Mouse (Mus musculus): ENCODE data around the gene Pphln1. TPM values are rescaled to one million over a fixed set of nuclear protein-coding genes. Genes with fewer than 3 reads are reported as not detected.

Pphln1 gene
- total RNA-seq, 2 experiments from 2014 or later: 31.7 to 45.7 TPM

DNA sequence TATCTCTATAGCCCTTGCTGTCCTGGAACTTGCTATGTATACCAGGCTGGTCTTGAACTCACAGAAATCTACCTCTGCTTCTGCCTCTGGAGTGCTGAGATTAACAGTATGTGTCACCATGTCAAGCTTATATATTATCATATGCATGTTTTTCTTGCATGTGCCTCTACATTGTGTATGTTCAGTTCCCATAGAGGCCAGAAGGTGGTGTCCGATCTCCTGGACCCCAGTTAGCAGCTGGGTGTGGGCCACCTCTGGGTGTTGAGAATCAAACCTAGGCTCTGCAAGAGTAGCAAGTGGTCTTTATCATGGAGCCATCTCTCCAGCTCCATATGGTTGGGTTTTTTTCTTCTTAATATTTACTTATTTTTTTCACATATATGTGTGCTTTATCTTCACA is 24.4 kb downstream of the Pphln1 start:
- ATAC-seq (ENCODE audit: poor library complexity, severe bottlenecking): no peak

DNA sequence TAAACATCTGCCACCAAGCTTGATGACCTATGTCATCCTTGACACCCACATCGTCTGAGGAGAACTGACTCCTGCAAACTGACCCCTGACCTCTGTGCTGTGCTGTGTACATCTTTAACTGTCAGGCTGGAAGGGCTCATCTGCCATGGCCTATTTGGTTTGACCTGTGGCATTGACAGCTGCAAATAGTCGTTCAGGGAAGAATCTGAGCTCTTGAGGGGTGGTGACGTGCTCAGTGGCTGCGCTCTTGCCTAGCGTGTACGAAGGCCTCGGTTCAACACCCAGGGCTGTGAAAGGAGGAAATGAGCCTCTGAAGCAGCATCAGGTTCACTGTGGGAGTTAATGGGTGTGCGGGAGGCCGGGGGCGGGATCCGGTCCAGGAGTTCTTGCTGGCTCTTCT is 35.7 kb downstream of the Pphln1 start:
- no peak for ATAC-seq (ENCODE audit: poor library complexity, severe bottlenecking)

DNA sequence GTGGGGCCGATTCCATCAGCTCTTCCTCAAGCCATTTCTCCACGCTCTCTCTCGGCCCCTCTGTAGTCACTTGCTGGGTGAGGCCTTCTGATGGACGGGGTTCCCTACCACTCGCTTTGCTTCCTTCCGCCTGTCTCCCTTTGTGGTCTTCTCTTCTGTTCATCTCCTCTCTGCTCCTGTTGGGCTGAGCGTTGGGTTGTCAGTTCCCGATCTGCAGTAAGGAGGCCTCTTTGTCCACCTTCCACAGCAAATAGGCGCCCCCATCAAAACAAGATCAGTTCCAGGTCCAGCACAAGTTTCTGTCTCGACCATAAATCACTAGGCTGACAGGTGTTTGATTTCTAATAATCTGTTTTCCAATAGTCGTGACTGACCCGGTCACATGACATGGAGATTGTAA is 37.8 kb downstream of the Pphln1 start:
- ATAC-seq (ENCODE audit: poor library complexity, severe bottlenecking): no peak

DNA sequence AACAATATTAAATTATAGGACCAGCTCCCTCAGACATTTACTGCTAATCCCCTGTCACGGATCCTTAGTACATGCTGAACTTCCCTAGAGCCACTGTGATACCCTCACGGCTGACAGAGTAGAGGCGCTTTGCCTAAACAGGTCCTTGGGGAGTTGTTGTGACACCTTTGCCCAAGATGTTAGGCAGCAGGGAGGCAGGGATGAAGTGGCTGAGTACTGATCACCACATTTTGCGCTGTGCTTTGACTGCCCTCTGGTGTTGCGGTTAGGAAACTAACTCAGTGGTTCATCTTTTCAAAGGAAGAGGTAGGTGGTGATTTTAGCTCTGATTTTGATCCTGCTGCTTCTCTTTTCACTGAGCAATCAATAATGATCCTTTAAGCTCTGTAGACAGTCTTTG is 40.5 kb downstream of the Pphln1 start:
- ATAC-seq (ENCODE audit: poor library complexity, severe bottlenecking): peak; percentile 89

DNA sequence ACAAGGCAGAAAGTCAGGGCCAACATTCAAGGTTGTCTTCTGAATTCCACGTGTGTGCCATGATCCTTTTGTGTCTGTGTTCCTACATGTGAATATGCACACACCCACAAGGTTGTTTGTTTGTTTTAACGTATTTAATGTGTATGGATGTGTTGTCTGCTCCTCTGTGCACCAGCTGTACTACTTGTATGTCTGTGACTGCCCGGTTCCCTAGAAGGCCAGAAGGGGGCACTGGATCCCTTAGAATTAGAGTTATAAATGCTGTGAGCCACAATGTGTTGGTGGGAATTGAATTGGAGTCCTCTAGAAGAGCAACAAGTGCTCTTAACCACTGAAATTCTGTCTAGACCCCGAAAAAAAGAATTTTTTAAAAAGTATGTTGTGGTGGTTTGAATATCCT is 44.1 kb downstream of the Pphln1 start:
- ATAC-seq (ENCODE audit: poor library complexity, severe bottlenecking): peak; percentile 45

DNA sequence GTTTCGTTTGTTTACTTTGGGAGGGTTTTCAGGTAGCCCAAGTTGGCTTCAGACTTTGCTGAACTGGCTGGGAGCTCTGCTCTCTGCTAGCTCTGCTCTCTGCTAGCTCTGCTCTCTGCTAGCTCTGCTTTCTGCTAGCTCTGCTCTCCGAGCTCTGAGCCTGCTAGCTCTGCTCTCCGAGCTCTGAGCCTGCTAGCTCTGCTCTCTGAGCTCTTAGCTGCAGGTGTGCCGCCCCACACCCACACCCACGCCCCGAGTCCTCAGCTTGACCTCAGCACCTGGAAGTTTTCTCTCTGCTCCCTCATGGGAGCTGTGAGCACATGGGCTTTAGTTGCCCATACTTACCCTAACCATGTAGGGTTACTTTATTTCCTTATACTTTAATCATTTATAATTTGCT is 45.5 kb downstream of the Pphln1 start:
- ATAC-seq (ENCODE audit: poor library complexity, severe bottlenecking): no peak

DNA sequence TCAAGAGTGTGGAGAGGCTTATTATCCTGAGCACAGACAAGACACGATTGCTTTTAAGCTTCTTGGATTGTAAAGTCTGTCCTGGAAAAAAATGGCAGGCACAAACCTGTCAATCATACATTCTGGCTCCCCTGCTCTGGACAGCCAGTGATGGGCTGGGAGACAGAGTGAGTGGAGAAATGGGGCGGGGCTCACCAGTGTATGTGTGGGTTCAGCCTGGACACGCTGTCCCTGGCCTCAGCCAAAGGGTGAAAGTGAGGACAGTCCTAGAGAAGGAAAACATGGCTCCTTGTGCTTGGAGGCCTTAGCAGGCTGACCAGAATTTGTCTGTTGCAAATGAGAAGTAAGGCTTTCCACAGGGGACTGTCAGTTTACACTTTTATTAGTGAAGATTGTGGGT is 50.7 kb downstream of the Pphln1 start:
- no peak for ATAC-seq (ENCODE audit: poor library complexity, severe bottlenecking)

DNA sequence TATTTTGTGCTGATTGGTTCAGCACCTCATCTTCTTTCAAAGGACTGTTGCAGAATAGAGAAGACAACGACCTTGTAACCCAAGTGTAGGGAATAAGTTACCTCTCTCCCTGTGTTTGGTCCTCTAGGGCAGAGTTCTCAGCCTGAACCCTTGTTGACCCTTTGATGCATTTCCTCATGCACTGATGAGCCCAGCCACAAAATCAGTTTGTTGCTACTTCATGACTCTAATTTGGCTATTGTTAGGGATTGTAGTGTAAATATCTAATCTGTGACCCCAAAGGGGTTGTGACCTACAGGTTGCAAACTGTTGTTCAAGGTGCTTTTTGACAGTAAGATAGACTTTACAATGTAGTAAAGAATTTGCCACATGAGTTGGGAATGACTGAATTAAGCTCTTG is 55.1 kb downstream of the Pphln1 start:
- no peak for ATAC-seq (ENCODE audit: poor library complexity, severe bottlenecking)

DNA sequence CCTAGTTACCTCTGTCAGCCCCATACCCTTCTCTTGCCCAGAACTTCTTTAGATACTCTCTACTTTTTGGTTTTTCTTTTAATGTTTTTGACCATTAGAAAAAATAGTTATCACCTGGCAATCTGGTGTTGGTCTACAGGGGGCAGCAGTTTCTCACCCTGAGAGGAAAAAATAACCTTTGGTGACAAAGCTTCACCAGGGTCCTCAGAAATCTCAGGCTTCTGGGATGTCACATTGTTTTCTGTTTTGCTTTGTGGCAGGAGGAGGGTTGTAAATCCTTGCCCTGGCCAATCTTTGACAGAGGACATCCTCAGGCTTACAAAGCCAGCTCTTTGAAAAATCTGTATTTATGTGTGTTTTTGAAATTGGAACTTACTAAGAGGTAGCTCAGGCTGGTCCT is 57.9 kb downstream of the Pphln1 start:
- ATAC-seq (ENCODE audit: poor library complexity, severe bottlenecking): no peak

DNA sequence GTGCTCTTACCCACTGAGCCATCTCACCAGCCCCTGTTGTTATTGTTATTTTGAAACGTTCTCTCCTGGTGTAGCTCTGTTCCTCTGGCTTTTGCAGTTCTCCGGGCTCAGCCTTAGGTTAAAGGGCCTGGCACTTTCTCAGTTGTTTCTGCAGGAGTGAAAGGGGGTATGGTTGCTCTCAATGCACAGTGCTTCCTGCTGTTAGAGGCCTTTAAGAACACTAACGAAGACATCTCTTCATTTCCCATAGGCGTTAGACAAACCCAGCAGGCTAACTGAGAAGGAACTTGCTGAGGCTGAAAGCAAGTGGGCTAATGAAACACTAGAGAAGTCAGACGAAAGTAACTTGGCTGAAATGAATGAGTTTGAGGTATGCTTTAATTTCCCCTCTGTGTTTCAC is 61.3 kb downstream of the Pphln1 start:
- no peak for ATAC-seq (ENCODE audit: poor library complexity, severe bottlenecking)

DNA sequence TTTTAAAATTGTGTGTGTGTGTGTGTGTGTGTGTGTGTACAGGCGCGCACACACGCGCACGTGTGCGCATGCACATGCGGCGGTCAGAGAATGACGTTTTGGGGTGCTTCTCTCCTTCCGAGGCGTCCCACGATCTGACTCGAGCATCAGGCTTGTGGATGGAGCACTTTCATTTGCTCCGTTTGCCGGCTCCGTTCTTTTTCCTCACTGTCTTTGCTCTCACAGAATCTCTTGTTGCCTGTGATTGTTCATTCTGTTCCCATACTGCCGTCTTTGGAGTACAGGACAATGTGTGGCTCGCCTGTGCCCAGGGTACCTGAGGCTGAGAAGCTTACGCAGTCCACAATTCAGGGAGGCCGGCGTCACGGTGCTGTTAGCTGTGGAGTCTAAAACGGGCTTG is 62.9 kb downstream of the Pphln1 start:
- ATAC-seq (ENCODE audit: poor library complexity, severe bottlenecking): no peak

DNA sequence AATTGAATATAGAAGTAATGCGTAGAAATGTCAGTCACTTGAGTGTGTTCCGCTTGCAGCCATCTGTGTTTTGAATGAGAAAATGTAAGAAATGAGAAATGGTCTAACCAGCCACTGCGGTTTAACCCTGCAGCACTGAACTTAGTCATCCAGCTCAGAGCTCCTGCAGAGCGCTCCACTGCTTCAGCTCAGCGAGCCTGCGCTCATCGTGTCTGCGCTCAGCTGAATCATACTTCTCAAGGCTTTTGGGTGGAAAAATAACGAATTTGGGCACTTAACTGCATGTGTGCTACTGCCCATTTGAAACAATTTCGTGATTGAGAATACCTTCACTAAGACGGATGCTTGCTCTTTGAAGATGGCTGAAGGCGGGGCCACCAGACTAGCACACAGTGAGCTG is 73.5 kb downstream of the Pphln1 start:
- ATAC-seq (ENCODE audit: poor library complexity, severe bottlenecking): no peak

DNA sequence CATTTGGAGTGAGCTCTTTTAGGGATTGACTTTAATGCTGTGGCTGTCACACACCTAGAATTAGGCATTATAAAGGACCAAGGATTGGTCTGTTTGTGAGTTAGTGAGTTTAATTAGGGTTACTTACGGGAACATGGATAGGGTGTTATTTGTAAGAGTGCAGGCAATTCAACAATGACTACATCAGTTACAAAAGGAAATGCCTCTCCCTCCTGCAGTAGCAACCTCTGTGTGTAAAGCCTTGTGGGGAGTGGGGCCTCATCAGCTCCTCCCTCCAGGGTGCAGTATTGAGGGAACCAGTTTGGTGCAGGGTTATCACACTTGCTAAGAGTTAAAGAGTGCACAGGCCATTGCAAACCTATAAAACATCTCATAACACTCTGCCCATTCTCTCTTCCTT is 73.9 kb downstream of the Pphln1 start:
- no peak for ATAC-seq (ENCODE audit: poor library complexity, severe bottlenecking)

DNA sequence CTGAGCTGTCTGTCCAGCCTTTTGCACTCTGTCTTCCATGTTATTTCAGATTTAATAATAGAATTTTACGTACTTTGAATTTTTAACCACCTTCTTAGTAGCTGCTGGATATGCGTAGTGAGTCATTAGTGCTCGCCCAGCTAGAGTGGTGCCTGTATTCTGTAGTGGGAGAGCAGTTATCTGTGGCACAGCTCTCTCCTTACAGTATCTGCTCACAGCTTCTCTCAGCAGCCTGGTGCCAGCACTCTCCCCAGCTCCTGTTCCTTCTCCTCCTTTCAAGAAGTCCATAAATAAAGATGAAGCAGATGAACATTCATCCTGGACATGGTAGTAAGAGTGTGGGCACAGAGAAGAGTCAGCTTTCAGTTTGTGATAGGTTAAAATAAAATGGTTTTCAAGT is 76.1 kb downstream of the Pphln1 start:
- no peak for ATAC-seq (ENCODE audit: poor library complexity, severe bottlenecking)

DNA sequence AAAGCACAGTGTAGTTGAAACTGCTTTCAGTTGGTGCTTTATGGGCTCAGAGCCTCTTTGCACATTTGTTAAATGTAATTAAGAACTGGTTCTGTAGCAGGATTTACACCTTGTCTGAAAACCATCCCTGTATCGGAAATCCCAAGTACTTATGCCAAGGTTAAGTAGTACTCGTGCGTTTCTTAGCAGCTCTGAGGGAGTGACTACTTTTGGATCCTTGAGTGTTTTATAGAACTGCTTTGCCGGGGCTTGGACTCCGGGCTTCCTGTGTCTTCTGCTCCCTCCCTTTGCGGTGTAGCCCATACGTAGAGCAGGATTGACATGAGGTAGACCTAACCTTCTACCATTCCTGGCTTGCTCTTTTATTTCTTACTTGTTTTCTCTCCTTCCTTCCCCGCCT is 77.5 kb downstream of the Pphln1 start:
- ATAC-seq (ENCODE audit: poor library complexity, severe bottlenecking): no peak

DNA sequence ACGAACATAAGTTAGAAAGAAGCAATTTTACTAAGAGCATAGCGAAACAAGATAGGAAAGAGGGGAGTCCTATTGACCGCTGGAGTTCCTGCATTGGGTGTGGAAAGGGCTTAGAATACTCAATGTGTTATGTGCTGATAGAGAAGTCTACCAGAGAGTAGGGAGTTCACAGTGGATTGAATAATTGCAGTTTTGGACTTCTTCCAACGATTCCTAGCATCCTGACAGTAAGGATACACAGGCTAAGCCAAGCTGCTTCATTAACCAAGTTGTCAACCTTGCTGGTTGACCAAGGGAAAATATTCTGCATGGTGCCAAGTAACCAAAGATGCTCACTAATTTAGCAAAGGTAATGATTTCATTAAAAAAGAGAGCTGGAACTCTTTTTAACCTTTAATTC is 79.6 kb downstream of the Pphln1 start:
- no peak for ATAC-seq (ENCODE audit: poor library complexity, severe bottlenecking)

DNA sequence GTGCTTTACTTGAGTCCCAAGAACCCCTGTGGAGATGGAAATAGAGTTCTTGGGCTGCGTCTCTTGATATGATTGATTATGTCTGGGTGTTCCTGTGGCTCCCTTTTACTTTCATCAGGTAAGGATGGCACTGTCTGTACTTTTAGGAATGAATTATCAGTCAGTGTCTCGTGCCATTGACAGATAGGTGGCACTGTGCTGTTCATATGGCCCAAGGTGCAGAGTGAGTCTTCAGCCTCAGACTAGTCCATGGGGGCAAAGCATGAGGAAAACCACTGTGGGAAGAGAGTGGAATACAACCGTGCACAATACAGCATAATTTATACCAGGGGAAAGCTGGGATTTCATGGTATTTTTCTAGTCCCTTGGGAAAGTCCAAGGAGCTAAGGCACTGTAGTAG is 80.5 kb downstream of the Pphln1 start:
- ATAC-seq (ENCODE audit: poor library complexity, severe bottlenecking): no peak

DNA sequence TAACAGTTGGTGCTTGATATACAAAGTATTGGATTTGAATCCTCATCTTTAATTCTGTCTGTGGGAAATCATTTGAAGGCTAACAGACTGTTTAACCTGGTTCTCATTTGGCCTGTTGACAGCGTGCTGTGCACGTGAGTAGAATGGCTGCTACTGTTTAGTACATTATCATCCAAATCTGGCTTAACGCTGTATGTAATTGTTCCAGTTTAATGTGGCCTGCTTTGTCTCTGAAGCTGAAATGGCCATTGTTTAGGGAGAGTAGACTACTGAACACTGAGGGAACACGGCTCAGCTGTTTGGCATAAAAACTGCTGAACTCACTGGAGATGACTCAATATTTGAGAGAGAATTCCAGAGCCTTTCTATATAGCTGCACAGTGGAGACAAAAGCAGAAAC is 81.3 kb downstream of the Pphln1 start:
- no peak for ATAC-seq (ENCODE audit: poor library complexity, severe bottlenecking)

DNA sequence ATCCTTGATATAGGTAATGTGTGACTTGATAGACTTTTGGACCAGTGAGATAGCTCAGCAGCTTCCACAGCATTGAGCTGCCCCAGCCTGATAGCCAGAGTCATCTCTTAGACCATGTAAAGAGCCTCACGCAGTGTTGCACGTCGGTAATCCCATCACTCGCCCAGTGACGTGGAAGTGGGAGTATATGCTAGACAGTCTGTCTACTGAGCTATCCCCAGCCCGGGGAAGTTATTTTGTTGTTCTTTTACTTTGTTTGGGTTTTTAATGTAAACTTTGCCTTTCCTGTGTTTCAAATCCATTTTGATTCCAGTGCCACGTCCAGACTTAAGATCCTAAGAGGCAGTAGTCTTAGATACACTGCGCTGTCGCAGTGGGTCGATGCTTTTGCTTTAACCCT is 83.0 kb downstream of the Pphln1 start:
- no peak for ATAC-seq (ENCODE audit: poor library complexity, severe bottlenecking)

DNA sequence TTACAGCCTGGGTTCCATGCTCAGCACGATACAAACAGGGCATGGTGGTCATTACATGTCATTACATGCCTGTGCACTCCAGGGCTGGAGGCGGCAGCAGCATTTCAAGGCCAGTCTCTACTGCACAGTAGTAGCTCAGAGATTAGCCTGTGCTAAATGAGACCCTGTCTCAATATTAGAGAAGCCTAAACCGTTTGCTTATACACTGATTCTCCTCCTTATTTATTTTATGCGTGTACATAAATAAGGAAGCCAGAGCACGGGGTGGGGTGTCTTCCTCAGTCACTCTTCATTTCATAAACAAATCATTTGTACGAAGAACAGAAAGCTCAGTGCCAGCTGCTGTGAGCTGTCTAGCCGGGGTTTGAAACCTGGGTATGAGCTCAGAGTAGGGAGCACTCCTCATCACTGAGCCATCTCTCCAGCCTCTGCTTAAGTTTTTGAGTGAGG is 86.1 kb downstream of the Pphln1 start:
- ATAC-seq (ENCODE audit: poor library complexity, severe bottlenecking): no peak

DNA sequence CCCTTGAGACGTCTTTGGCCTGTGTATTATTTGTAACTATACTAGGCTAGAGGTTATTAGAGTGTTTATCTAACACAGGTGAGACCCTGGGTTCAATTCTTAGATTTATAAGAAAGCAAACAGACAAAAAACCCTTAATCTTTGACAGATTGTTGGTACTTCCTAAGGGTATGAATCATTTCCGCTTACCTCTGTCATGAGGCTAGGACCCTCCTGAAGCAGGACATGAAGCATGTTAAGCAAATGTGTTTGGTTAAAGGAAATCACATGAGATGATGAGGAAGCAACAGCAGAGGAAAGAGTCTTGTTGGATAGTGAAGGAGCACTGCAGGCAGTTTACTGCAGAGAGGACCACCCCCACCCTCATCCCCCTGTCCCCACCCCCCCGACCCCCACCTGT is 87.1 kb downstream of the Pphln1 start:
- no peak for ATAC-seq (ENCODE audit: poor library complexity, severe bottlenecking)

DNA sequence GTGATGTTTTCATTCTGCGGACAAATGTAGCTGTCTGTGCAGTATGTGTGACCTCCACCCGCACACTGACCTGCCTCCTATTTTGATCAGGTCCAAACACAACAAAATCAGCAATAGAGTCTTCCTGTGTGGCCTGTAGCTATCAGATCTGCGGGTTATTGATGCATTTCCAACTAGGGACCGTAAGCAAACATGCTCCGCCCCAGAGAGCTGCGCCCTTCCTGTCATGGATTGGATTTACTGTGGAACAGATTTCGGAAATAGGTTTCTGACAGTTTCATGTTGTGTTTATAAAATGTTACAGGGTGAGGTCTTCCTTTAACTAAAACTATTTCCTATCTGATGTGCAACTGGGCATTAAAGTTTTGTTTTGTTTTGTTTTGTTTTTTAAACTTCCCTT is 87.9 kb downstream of the Pphln1 start:
- ATAC-seq (ENCODE audit: poor library complexity, severe bottlenecking): no peak

DNA sequence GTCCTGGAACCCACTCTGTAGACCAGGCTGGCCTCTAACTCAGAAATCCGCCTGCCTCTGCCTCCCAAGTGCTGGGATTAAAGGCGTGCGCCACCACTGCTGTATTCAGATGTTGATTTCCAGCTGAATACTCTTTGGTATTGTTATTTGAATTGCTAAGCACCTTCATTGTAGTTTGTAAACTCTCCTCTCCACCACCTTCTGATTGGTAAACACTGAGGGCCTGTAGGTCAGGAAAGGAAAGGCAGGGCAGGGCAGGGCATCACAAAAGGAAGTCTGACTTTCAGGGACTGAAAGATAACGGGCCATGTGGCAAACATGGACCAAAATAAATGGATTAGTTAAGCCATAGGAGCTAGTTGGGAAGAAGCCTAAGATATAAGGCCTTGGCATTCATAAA is 91.4 kb downstream of the Pphln1 start:
- no peak for ATAC-seq (ENCODE audit: poor library complexity, severe bottlenecking)

DNA sequence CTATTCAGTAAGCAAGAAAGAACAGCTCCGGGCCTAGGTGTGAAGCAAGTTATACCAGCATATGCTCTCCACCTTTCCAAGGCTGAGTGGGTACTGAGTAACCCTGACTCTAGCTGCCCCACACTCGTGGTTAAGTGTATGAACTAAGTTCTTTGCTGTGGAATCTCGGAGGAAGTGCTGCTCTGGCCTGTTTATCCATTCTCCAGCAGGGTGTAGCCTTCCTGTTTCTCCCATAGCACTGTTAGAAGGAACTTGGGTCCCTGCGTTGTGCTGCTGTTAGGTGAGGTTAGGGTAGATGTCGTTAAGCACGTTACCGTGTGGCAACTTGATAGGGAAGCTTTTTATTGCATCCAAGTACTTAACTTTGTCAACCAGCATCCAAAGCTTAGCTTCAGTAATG is 96.5 kb downstream of the Pphln1 start:
- ATAC-seq (ENCODE audit: poor library complexity, severe bottlenecking): no peak

All from megakaryocyte, adult 5-6 weeks (primary cell).